Mouse (Mus musculus): ENCODE results near the gene Mylk4.

GRCm38 (mm10) chr13:32693886-32694455 is 89.8 kb downstream of the Mylk4 start:
- TF ChIP-seq CTCF (IDR thresholded peaks at IDR 0.05; ENCODE audit: low read depth) (no peak), EP300 (IDR thresholded peaks at IDR 0.05; ENCODE audit: low read depth) (no peak)
